Mouse (Mus musculus) kidney, postnatal 14 days (tissue): ENCODE results near the gene Pdlim5.

Experiments
- DNase-seq: peaks from one replicate; pipeline ENCODE4 v3.0.0; 2022; ENCODE audit warnings: mixed read lengths

The Pdlim5 gene

GRCm38 (mm10) chr3:142394000-142394411 is 1.5 kb downstream of the Pdlim5 start:
- DNase-seq = peak; percentile 41

GRCm38 (mm10) chr3:142391531-142391930 is 4.0 kb downstream of the Pdlim5 start:
- DNase-seq = no peak

- DNase-seq = peak; percentile 60
Measured at GRCm38 (mm10) chr3:142390288-142390687, 5.2 kb downstream of the Pdlim5 start.

GRCm38 (mm10) chr3:142388189-142388588 is 7.3 kb downstream of the Pdlim5 start:
- no peak for DNase-seq

GRCm38 (mm10) chr3:142386505-142386904 is 9.0 kb downstream of the Pdlim5 start:
- no peak for DNase-seq

GRCm38 (mm10) chr3:142385690-142386089 is 9.8 kb downstream of the Pdlim5 start:
- peak; percentile 54 for DNase-seq

GRCm38 (mm10) chr3:142376638-142377037 is 18.9 kb downstream of the Pdlim5 start:
- DNase-seq = no peak

GRCm38 (mm10) chr3:142375106-142375505 is 20.4 kb downstream of the Pdlim5 start:
- DNase-seq = no peak

GRCm38 (mm10) chr3:142372465-142373147 is 22.9 kb downstream of the Pdlim5 start:
- DNase-seq = no peak

GRCm38 (mm10) chr3:142368411-142368810 is 27.1 kb downstream of the Pdlim5 start:
- DNase-seq = no peak

GRCm38 (mm10) chr3:142362092-142362491 is 33.4 kb downstream of the Pdlim5 start:
- DNase-seq = no peak

- DNase-seq = no peak
Measured at GRCm38 (mm10) chr3:142358951-142359350, 36.5 kb downstream of the Pdlim5 start.

GRCm38 (mm10) chr3:142356661-142357060 is 38.8 kb downstream of the Pdlim5 start:
- DNase-seq = no peak

- peak; percentile 22 for DNase-seq
Measured at GRCm38 (mm10) chr3:142353218-142353617, 42.3 kb downstream of the Pdlim5 start.

GRCm38 (mm10) chr3:142350513-142350912 is 45.0 kb downstream of the Pdlim5 start:
- DNase-seq = no peak

GRCm38 (mm10) chr3:142348816-142349631 is 46.5 kb downstream of the Pdlim5 start:
- peak; percentile 48 for DNase-seq

- no peak for DNase-seq
Measured at GRCm38 (mm10) chr3:142346261-142346660, 49.2 kb downstream of the Pdlim5 start.

GRCm38 (mm10) chr3:142345235-142346125 is 50.0 kb downstream of the Pdlim5 start:
- peak; percentile 19 for DNase-seq

- no peak for DNase-seq
Measured at GRCm38 (mm10) chr3:142343786-142344185, 51.7 kb downstream of the Pdlim5 start.

GRCm38 (mm10) chr3:142340701-142341100 is 54.8 kb downstream of the Pdlim5 start:
- no peak for DNase-seq

- peak; percentile 11 for DNase-seq
Measured at GRCm38 (mm10) chr3:142339440-142340251, 55.9 kb downstream of the Pdlim5 start.

- peak; percentile 11 for DNase-seq
Measured at GRCm38 (mm10) chr3:142338058-142338457, 57.4 kb downstream of the Pdlim5 start.
